Mouse (Mus musculus): ENCODE results near the gene Gal3st1.

- no peak for TF ChIP-seq CTCF (IDR thresholded peaks at IDR 0.05; ENCODE audit: control insufficient read depth, insufficient read depth, low read length)
- no peak for TF ChIP-seq POLR2A (IDR thresholded peaks at IDR 0.05; ENCODE audit: borderline replicate concordance, control insufficient read depth, low read depth, low read length)
Observed at GRCm38 (mm10) chr11:3983291-3983862, at the start of gene Gal3st1.

Data from bone marrow, adult 2 months (tissue).